Mouse (Mus musculus) frontal cortex, adult 2 months (tissue): Measurements from ENCODE around the gene Cyp2d26. TPM values are rescaled to one million over a fixed set of nuclear protein-coding genes. Genes with fewer than 3 reads are reported as not detected.

Experiments used
- DNase-seq, 2 experiments: peaks; one replicate each; pipeline ENCODE4 v3.0.0; 2022; ENCODE audit warnings: low spot score in 1 of 2; ENCODE audit errors: extremely low spot score in 1 of 2
- polyA plus RNA-seq: library from polyadenylated mRNA; depleted of rRNA; stranded (reverse); fragments of >200 nt; gene quantifications from 2 replicates; pipeline ENCODE4 v1.2.3, GENCODE M21; 2012; rRNA removed

Cyp2d26 gene
- polyA plus RNA-seq, 1 experiment = 0.14 TPM

GRCm38 (mm10) chr15:82763631-82764420 is 30.3 kb downstream of the Cyp2d26 start, which contains the start of gene Cyp2d40:
Gene Cyp2d40 (minus strand): TSS chr15:82764183.
- no peak for DNase-seq

GRCm38 (mm10) chr15:82748141-82748540 is 46.0 kb downstream of the Cyp2d26 start:
- DNase-seq = no peak

DNA sequence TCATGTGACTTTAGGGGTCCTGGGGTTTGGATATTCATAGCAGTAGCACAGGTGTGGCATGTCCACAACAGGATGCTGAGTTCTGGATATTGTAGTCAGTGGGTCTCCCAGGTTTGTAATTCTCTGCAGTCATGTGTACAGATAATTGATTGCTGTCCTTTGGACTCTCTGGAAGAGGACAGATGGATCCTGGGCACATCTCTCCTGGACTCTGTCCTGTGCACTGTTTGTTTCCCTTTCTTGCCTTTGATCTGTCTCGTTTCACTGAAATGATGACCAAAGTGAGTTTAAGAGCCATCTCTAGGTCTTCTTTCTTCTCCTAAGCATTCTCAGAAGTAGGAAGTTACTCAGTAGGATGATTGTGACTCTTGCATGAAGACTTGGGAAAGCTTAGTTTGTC is 46.6 kb downstream of the Cyp2d26 start:
- DNase-seq = no peak

Other genes starting within 250 kb of the Cyp2d26 start
- not detected in 2 replicates for gene Cyp2d12, start 239.2 kb downstream of the Cyp2d26 start, polyA plus RNA-seq
- gene Cyp2d34, start 173.3 kb downstream of the Cyp2d26 start, polyA plus RNA-seq = not detected in 2 replicates
- 0.04 TPM in 1 of 2 replicates, not detected in the other for gene Cyp2d40, start 30.1 kb downstream of the Cyp2d26 start, polyA plus RNA-seq
- gene Tcf20, start 193.6 kb upstream of the Cyp2d26 start, polyA plus RNA-seq = 31.3 and 38.3 TPM in 2 replicates
- 2.0 and 2.2 TPM in 2 replicates for gene Nfam1, start 239.0 kb upstream of the Cyp2d26 start, polyA plus RNA-seq